Mouse (Mus musculus) heart, adult 2 months (tissue): ENCODE measurements around the gene Dnajc28. TPM values are rescaled to one million over a fixed set of nuclear protein-coding genes. Genes with fewer than 3 reads are reported as not detected.

Experiments used
- DNase-seq, 2 experiments: peaks; one replicate each; pipeline ENCODE4 v3.0.0; 2021
- H3K27ac ChIP-seq: fragments of 200-600 bp; 2 replicates; pipeline ENCODE4 v1.8.1; 2022
- H3K27me3 ChIP-seq: fragments of 200-500 bp; 2 replicates; pipeline ENCODE4 v1.6.1; 2012; ENCODE audit warnings: mild to moderate bottlenecking, low read length, inconsistent platforms, mixed read lengths; ENCODE audit not compliant: control insufficient read depth, insufficient read depth
- H3K36me3 ChIP-seq: fragments of 200-500 bp; 2 replicates; pipeline ENCODE4 v1.6.1; 2012; ENCODE audit warnings: low read length, inconsistent platforms; ENCODE audit not compliant: control insufficient read depth, insufficient read depth
- H3K4me1 ChIP-seq: fragments of 200-500 bp; 2 replicates; pipeline ENCODE4 v1.6.1; 2011; ENCODE audit warnings: low read length; ENCODE audit not compliant: control insufficient read depth, insufficient read depth
- H3K4me3 ChIP-seq: fragments of 200-600 bp; 2 replicates; pipeline ENCODE4 v1.8.1; 2022
- H3K79me2 ChIP-seq: fragments of 200-500 bp; replicated peaks from 2 replicates; pipeline ENCODE4 v1.6.1; 2012; ENCODE audit warnings: mild to moderate bottlenecking, inconsistent platforms, low read length, moderate library complexity, mixed read lengths; ENCODE audit not compliant: control insufficient read depth, insufficient read depth
- H3K9ac ChIP-seq: fragments of 200-500 bp; 2 replicates; pipeline ENCODE4 v1.6.1; 2012; ENCODE audit warnings: low read depth, mild to moderate bottlenecking, control low read depth, inconsistent platforms, low read length, mixed read lengths
- CTCF ChIP-seq: fragments of 200-600 bp; IDR thresholded peaks from 2 replicates; pipeline ENCODE4 v1.8.1; 2022; ENCODE audit warnings: antibody characterized with exemption, mild to moderate bottlenecking, moderate library complexity
- EP300 ChIP-seq: fragments of 200-500 bp; IDR thresholded peaks from 2 replicates; pipeline ENCODE4 v1.6.1; 2011; ENCODE audit warnings: low read depth, low read length, control low read depth; ENCODE audit not compliant: insufficient read depth
- POLR2A ChIP-seq: fragments of 200-500 bp; IDR thresholded peaks from 2 replicates; pipeline ENCODE4 v1.6.1; 2011; ENCODE audit warnings: mild to moderate bottlenecking, low read depth, low read length, control low read depth; ENCODE audit not compliant: insufficient read depth
- WGBS: fragments of 180-500 bp; shearing (Covaris S2); methylation state at CpG from one replicate; pipeline ENCODE4 v1.1.7; 2018; 5-methylcytosine and 5-hydroxymethylcytosine counted together
- intact Hi-C: fragments of 180-260 bp; cut with DNase I; formaldehyde crosslinking; loops from one replicate; pipeline ENCODE4 v1.15.1; 2025
- long read RNA-seq: library from polyadenylated mRNA; stranded (forward); transcript quantifications from one replicate; pipeline ENCODE4 v2.0.0, GENCODE M21; 2021
- polyA plus RNA-seq: library from polyadenylated mRNA; depleted of rRNA; stranded (reverse); fragments of >200 nt; gene quantifications from 2 replicates; pipeline ENCODE4 v1.2.3, GENCODE M21; 2012; rRNA removed
- total RNA-seq, 2 experiments: library from RNA; stranded (reverse); gene quantifications; 2 replicates each; pipeline ENCODE4 v1.2.3; 2021

The Dnajc28 gene
- total RNA-seq = 10 to 100 TPM; 31.1 to 34.1 TPM
- 9.8 and 19.5 TPM in 2 replicates for polyA plus RNA-seq
- long read RNA-seq, transcript Dnajc28-201 (2 exons, 3,368 nt) = major isoform, 19 of 34 reads
- long read RNA-seq, partial matches to known transcripts = 0 of 34 reads
- long read RNA-seq, other reads (novel, unspliced or antisense) = 15 of 34 reads

- Histone ChIP-seq H3K27me3 (no peaks in the 10 kb centered on the region), H3K27ac (peak within 1 kb of the TSS; percentile 90), H3K79me2 (no peaks in the 10 kb centered on the region), H3K4me3 (peak within 1 kb of the TSS; percentile 79), H3K9ac (peak within 1 kb of the TSS; percentile 84), H3K4me1 (no peaks in the 10 kb centered on the region), H3K36me3 (no peaks in the 10 kb centered on the region)
- peak; percentile 84 for TF ChIP-seq POLR2A
- TF ChIP-seq CTCF = no peak
- TF ChIP-seq EP300 = no peak
- 11% methylated on average over 39 of the region's 39 CpGs for WGBS
- intact Hi-C loops = no loop called here
- peak; percentile 85 to 87 for DNase-seq
Measured at GRCm38 (mm10) chr16:91618511-91619501, at the start of gene Dnajc28. TSS of gene Dnajc28 (minus strand) at chr16:91619026.

- intact Hi-C loops = loop anchor here (2.0 kb wide), 1 partner anchor 17 kb away; the partner anchor contains the start of genes Gart and Son
- H3K79me2 ChIP-seq = peaks cover 1% of the 10 kb centered on the region; the same call in 1 of the 2 replicates
- DNase-seq = no peak
- no peaks in the 10 kb centered on the region for H3K27me3 ChIP-seq
- H3K9ac ChIP-seq = no peak overlapping the region
- H3K36me3 ChIP-seq = peaks cover 72% of the 10 kb centered on the region
- no peak overlapping the region for H3K27ac ChIP-seq
- no peak overlapping the region for H3K4me3 ChIP-seq
- TF ChIP-seq EP300 (no peak), CTCF (no peak), POLR2A (no peak)
- 89% methylated on average over 3 of the region's 3 CpGs for WGBS
- peaks cover 8% of the 10 kb centered on the region for H3K4me1 ChIP-seq
Measured at GRCm38 (mm10) chr16:91663795-91664194, 45.0 kb upstream of the Dnajc28 start.

GRCm38 (mm10) chr16:91662336-91662735 is 43.5 kb upstream of the Dnajc28 start:
- no peaks in the 10 kb centered on the region for H3K27me3 ChIP-seq
- no peak overlapping the region for H3K27ac ChIP-seq
- H3K36me3 ChIP-seq = peaks cover 76% of the 10 kb centered on the region
- peaks cover 11% of the 10 kb centered on the region for H3K4me1 ChIP-seq
- intact Hi-C loops = loop anchor here (2.0 kb wide), 1 partner anchor 16 kb away; the partner anchor contains the start of genes Gart and Son
- no peak overlapping the region for H3K4me3 ChIP-seq
- DNase-seq = no peak
- no peak overlapping the region for H3K9ac ChIP-seq
- WGBS = 58% methylated on average over 16 of the region's 16 CpGs
- H3K79me2 ChIP-seq = peaks cover 6% of the 10 kb centered on the region; the same call in 1 of the 2 replicates
- no peak for TF ChIP-seq POLR2A
- no peak for TF ChIP-seq CTCF
- TF ChIP-seq EP300 = no peak

- Histone ChIP-seq H3K4me1 (peaks cover 11% of the 10 kb centered on the region), H3K9ac (no peak overlapping the region), H3K27ac (no peak overlapping the region), H3K79me2 (peaks cover 9% of the 10 kb centered on the region; the same call in 1 of the 2 replicates), H3K36me3 (peaks cover 73% of the 10 kb centered on the region), H3K27me3 (no peaks in the 10 kb centered on the region), H3K4me3 (no peak overlapping the region)
- no peak for DNase-seq
- TF ChIP-seq POLR2A = no peak
- TF ChIP-seq CTCF = no peak
- TF ChIP-seq EP300 = no peak
- WGBS = 52% methylated on average over 1 of the region's 1 CpGs
- intact Hi-C loops = no loop called here
Measured at GRCm38 (mm10) chr16:91661397-91661796, 42.6 kb upstream of the Dnajc28 start.

GRCm38 (mm10) chr16:91659798-91660197 is 41.0 kb upstream of the Dnajc28 start:
- Histone ChIP-seq H3K9ac (no peak overlapping the region), H3K27ac (no peak overlapping the region), H3K4me3 (no peak overlapping the region), H3K4me1 (peaks cover 11% of the 10 kb centered on the region), H3K27me3 (no peaks in the 10 kb centered on the region), H3K36me3 (peaks cover 60% of the 10 kb centered on the region), H3K79me2 (peaks cover 15% of the 10 kb centered on the region)
- WGBS = 96% methylated on average over 20 of the region's 20 CpGs
- intact Hi-C loops = no loop called here
- DNase-seq = no peak
- TF ChIP-seq POLR2A = no peak
- no peak for TF ChIP-seq CTCF
- TF ChIP-seq EP300 = no peak
